Mouse (Mus musculus): ENCODE data around the gene Srxn1. TPM values are rescaled to one million over a fixed set of nuclear protein-coding genes. Genes with fewer than 3 reads are reported as not detected.

Srxn1 gene
- total and polyA plus RNA-seq, 3 experiments = not detected

GRCm38 (mm10) chr2:152093356-152093792, 11.9 kb upstream of the Srxn1 start:
- DNase-seq (ENCODE audit: extremely low read depth) = no peak
- Histone ChIP-seq H3K27ac (ENCODE audit: insufficient read depth, low read depth) (no peak overlapping the region), H3K9ac (ENCODE audit: insufficient read depth, low read depth) (no peak overlapping the region), H3K4me1 (ENCODE audit: control insufficient read depth in 1 of 2, insufficient read depth in 2 of 2) (peaks cover 6 to 18% of the 10 kb centered on the region in 2 experiments), H3K9me3 (replicated peaks; ENCODE audit: low read length) (peaks cover 26% of the 10 kb centered on the region), H3K4me3 (replicated peaks in 1 of 3; ENCODE audit: low read depth in 2 of 3, low read length in 2 of 3, poor library complexity in 1 of 3) (no peak overlapping the region), H3K36me3 (replicated peaks in 1 of 2; ENCODE audit: control insufficient read depth in 1 of 2, insufficient read depth in 1 of 2, low read length in 1 of 2) (no peaks in the 10 kb centered on the region), H3K4me2 (ENCODE audit: insufficient read depth, low read depth, poor library complexity, severe bottlenecking) (no peak overlapping the region), H3K79me2 (replicated peaks; ENCODE audit: control insufficient read depth, extremely low read depth, insufficient read depth, poor library complexity, severe bottlenecking) (no peaks in the 10 kb centered on the region), H3K27me3 (replicated peaks) (peaks cover 58% of the 10 kb centered on the region)
- dilution Hi-C loops (cut with MboI; ENCODE audit: extremely low pct_ligation_motif_present, extremely low pct_unique_long_range_greater_than_20kb, low sequenced_read_pairs) = no loop called here
- in situ Hi-C loops (cut with MboI; ENCODE audit: low pct_ligation_motif_present, low pct_unique_long_range_greater_than_20kb, low sequenced_read_pairs) = no loop called here
- TF ChIP-seq HCFC1 (IDR thresholded peaks at IDR 0.05; ENCODE audit: low read depth, low read length) (no peak), POLR2A (IDR thresholded peaks at IDR 0.05; ENCODE audit: low read depth, low read length) (no peak), BHLHE40 (IDR thresholded peaks at IDR 0.05; ENCODE audit: low read depth, low read length) (no peak), ZNF384 (IDR thresholded peaks at IDR 0.05; ENCODE audit: low read depth, low read length) (no peak), E2F4 (IDR thresholded peaks at IDR 0.05; ENCODE audit: insufficient replicate concordance, low read depth, low read length) (no peak), EP300 (IDR thresholded peaks at IDR 0.05; ENCODE audit: low read length) (no peak), TCF12 (IDR thresholded peaks at IDR 0.05; ENCODE audit: low read depth, low read length) (no peak), SIN3A (IDR thresholded peaks at IDR 0.05; ENCODE audit: low read length) (no peak), ELF1 (IDR thresholded peaks at IDR 0.05; ENCODE audit: low read depth, low read length) (no peak), ZMIZ1 (IDR thresholded peaks at IDR 0.05; ENCODE audit: low read depth, low read length) (no peak), CHD1 (IDR thresholded peaks at IDR 0.05; ENCODE audit: low read depth, low read length) (no peak)

- H3K4me2 ChIP-seq (ENCODE audit: insufficient read depth, low read depth, poor library complexity, severe bottlenecking) = no peak overlapping the region
- in situ Hi-C loops (cut with MboI; ENCODE audit: low pct_ligation_motif_present, low pct_unique_long_range_greater_than_20kb, low sequenced_read_pairs) = no loop called here
- no peak overlapping the region for H3K4me3 ChIP-seq (replicated peaks in 1 of 3; ENCODE audit: low read depth in 2 of 3, low read length in 2 of 3, poor library complexity in 1 of 3)
Measured at GRCm38 (mm10) chr2:152094856-152095545, 10.3 kb upstream of the Srxn1 start.

More at GRCm38 (mm10) chr2:152094856-152095545, 10.3 kb upstream of the Srxn1 start:
- Histone ChIP-seq H3K36me3 (replicated peaks in 1 of 2; ENCODE audit: control insufficient read depth in 1 of 2, insufficient read depth in 1 of 2, low read length in 1 of 2) (no peaks in the 10 kb centered on the region), H3K27me3 (replicated peaks) (peaks cover 56% of the 10 kb centered on the region), H3K27ac (ENCODE audit: insufficient read depth, low read depth) (no peak overlapping the region), H3K9ac (ENCODE audit: insufficient read depth, low read depth) (no peak overlapping the region), H3K9me3 (replicated peaks; ENCODE audit: low read length) (peaks cover 19% of the 10 kb centered on the region), H3K4me1 (ENCODE audit: control insufficient read depth in 1 of 2, insufficient read depth in 2 of 2) (peaks cover 6 to 18% of the 10 kb centered on the region in 2 experiments), H3K79me2 (replicated peaks; ENCODE audit: control insufficient read depth, extremely low read depth, insufficient read depth, poor library complexity, severe bottlenecking) (no peaks in the 10 kb centered on the region)
- no peak for TF ChIP-seq MYC (IDR thresholded peaks at IDR 0.05; ENCODE audit: low read depth, low read length)
- no peak for TF ChIP-seq JUN (IDR thresholded peaks at IDR 0.05; ENCODE audit: insufficient read depth, low read depth, low read length)
- TF ChIP-seq JUND (conservative IDR thresholded peaks at IDR 0.05; ENCODE audit: low read depth, low read length) = no peak
- TF ChIP-seq MAFK (IDR thresholded peaks at IDR 0.05; ENCODE audit: insufficient replicate concordance, low read length) = no peak
- TF ChIP-seq MAX (IDR thresholded peaks at IDR 0.05; ENCODE audit: low read length) = no peak
- TF ChIP-seq ETS1 (conservative IDR thresholded peaks at IDR 0.05; ENCODE audit: low read depth, low read length) = no peak
- TF ChIP-seq CHD2 (IDR thresholded peaks at IDR 0.05; ENCODE audit: low read length) = no peak
- TF ChIP-seq EP300 (IDR thresholded peaks at IDR 0.05; ENCODE audit: low read length) = no peak
- TF ChIP-seq RAD21 (IDR thresholded peaks at IDR 0.05; ENCODE audit: low read depth, low read length) = no peak
- no peak for TF ChIP-seq RCOR1 (conservative IDR thresholded peaks at IDR 0.05; ENCODE audit: low read depth, low read length)
- no peak for TF ChIP-seq CHD1 (IDR thresholded peaks at IDR 0.05; ENCODE audit: low read depth, low read length)
- no peak for TF ChIP-seq ELF1 (IDR thresholded peaks at IDR 0.05; ENCODE audit: low read depth, low read length)
- TF ChIP-seq USF1 (IDR thresholded peaks at IDR 0.05; ENCODE audit: low read depth, low read length) = no peak
- no peak for TF ChIP-seq HCFC1 (IDR thresholded peaks at IDR 0.05; ENCODE audit: low read depth, low read length)
- TF ChIP-seq POLR2AphosphoS2 (IDR thresholded peaks at IDR 0.05; ENCODE audit: low read depth, low read length) = no peak
- TF ChIP-seq ZMIZ1 (IDR thresholded peaks at IDR 0.05; ENCODE audit: low read depth, low read length) = no peak
- TF ChIP-seq MEF2A (IDR thresholded peaks at IDR 0.05; ENCODE audit: borderline replicate concordance, low read depth, low read length) = no peak
- TF ChIP-seq TCF12 (IDR thresholded peaks at IDR 0.05; ENCODE audit: low read depth, low read length) = no peak
- DNase-seq (ENCODE audit: extremely low read depth) = no peak
- dilution Hi-C loops (cut with MboI; ENCODE audit: extremely low pct_ligation_motif_present, extremely low pct_unique_long_range_greater_than_20kb, low sequenced_read_pairs) = no loop called here
